Mouse (Mus musculus) spleen, adult 2 months (tissue): Measurements from ENCODE around the gene Pkp3. TPM values are rescaled to one million over a fixed set of nuclear protein-coding genes. Genes with fewer than 3 reads are reported as not detected.

Experiments used
- DNase-seq, 2 experiments: peaks; one replicate each; pipeline versions ENCODE4 v3.0.0 to v3.0.0-alpha.2; 2012 to 2021; ENCODE audit warnings: low spot score in 2 of 2, low read depth in 1 of 2
- H3K27ac ChIP-seq: fragments of 200-500 bp; 2 replicates; pipeline ENCODE4 v1.5.1; 2012; ENCODE audit warnings: low read length, inconsistent platforms; ENCODE audit not compliant: insufficient read depth
- H3K27me3 ChIP-seq: fragments of 200-500 bp; 2 replicates; pipeline ENCODE4 v1.6.1; 2012; ENCODE audit warnings: mild to moderate bottlenecking, moderate library complexity, low read length, inconsistent platforms; ENCODE audit not compliant: control insufficient read depth, insufficient read depth
- H3K36me3 ChIP-seq: fragments of 200-500 bp; 2 replicates; pipeline ENCODE4 v1.6.1; 2012; ENCODE audit warnings: mild to moderate bottlenecking, low read length, inconsistent platforms; ENCODE audit not compliant: control insufficient read depth, insufficient read depth
- H3K4me1 ChIP-seq: fragments of 200-500 bp; 2 replicates; pipeline ENCODE4 v1.6.1; 2011; ENCODE audit warnings: inconsistent platforms; ENCODE audit not compliant: control insufficient read depth, insufficient read depth, insufficient read length
- H3K4me3 ChIP-seq: fragments of 200-500 bp; 2 replicates; pipeline ENCODE4 v1.5.1; 2011; ENCODE audit warnings: mild to moderate bottlenecking, inconsistent platforms; ENCODE audit not compliant: insufficient read depth, insufficient read length; ENCODE audit errors: extremely low read depth
- CTCF ChIP-seq: fragments of 200-500 bp; IDR thresholded peaks from 2 replicates; pipeline ENCODE4 v1.5.1; 2011; ENCODE audit warnings: mild to moderate bottlenecking, inconsistent platforms; ENCODE audit not compliant: insufficient read depth, insufficient read length, insufficient replicate concordance; ENCODE audit errors: extremely low read depth
- POLR2A ChIP-seq: fragments of 200-500 bp; IDR thresholded peaks from 2 replicates; pipeline ENCODE4 v1.6.1; 2011; ENCODE audit warnings: low read depth, low read length, inconsistent platforms
- WGBS: fragments of 180-500 bp; shearing (Covaris S2); methylation state at CpG from one replicate; pipeline ENCODE4 v1.1.7; 2018; 5-methylcytosine and 5-hydroxymethylcytosine counted together
- polyA plus RNA-seq: library from polyadenylated mRNA; depleted of rRNA; stranded (reverse); fragments of >200 nt; gene quantifications from 2 replicates; pipeline ENCODE4 v1.2.3, GENCODE M21; 2012

The Pkp3 gene
- polyA plus RNA-seq, 1 experiment = 30.1 TPM

DNA sequence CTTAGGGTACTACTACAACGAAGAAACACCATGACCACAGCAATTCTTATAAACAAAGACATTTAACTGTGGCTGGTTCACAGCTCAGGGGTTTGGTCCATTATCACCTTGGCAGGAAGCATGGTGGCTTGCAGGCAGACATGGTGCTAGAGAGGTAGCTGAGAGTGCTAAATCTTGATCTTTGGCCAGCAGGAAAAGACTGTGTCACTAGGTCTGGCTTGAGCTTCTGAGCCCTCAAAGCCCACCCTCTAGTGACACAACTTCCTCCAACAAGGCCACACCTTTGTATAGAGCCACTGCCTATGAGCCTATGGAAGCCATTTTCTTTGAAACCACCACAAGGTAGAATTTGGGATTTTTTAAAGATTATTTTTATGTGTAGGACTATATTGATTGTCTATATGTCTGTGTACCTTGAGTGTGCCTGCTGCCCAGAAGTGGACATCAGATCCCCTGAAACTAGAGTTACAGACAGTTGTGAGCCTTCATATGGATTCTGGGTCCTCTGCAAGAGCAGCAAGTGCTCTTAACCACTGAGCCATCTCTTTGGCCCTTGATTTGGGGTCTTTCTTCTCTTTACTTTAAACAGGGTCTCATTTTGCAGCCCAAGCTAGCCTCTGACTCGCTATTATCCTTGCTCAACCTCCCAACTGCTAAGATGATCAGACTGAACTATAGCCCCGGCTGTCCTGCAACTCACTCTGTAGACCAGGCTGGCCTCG is 38.5 kb upstream of the Pkp3 start:
- 93% methylated on average over 4 of the region's 4 CpGs for WGBS
- H3K36me3 ChIP-seq = no peaks in the 10 kb centered on the region
- H3K27me3 ChIP-seq = no peaks in the 10 kb centered on the region
- TF ChIP-seq POLR2A (no peak), CTCF (no peak)
- H3K4me3 ChIP-seq = no peak overlapping the region
- DNase-seq = no peak
- H3K27ac ChIP-seq = no peak overlapping the region
- no peaks in the 10 kb centered on the region for H3K4me1 ChIP-seq

DNA sequence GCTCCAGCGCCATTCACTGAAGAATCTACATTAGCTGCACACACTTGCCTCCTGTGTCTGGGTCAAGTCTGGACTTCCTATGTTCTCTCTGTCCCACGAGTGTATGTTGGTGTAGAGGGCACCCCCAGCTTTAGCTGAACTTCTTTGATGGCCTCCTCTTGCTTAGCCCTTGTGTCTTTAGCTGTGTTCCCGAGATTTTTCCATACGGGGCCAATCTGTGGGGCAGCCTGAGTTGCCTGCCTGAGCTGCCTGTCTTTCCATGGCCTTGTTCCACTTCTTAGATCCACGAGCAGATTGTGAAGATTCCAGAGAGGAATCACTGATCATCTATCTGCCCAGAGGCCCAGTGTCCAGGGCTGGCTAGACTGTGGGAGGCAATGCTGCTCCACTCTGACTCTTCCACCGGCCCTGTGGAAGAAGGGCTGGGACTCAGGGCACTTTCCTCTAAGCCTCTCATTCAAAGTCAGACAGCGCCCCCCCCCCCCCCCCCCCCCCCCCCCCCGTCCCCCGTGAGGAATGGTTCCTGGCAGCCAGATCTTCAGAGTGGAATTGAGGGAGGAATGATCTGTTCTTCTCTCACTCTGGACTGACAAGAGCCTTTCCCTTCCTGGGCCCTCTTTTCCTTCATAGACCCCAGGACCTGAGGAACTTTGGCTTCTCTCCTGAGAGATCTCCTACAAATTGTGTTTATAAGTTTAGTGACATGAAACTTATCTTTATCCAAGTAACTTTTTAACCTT is 37.0 kb upstream of the Pkp3 start:
- no peaks in the 10 kb centered on the region for H3K4me1 ChIP-seq
- no peak overlapping the region for H3K4me3 ChIP-seq
- H3K27me3 ChIP-seq = no peaks in the 10 kb centered on the region
- H3K36me3 ChIP-seq = no peaks in the 10 kb centered on the region
- WGBS = 63% methylated on average over 6 of the region's 9 CpGs
- no peak for DNase-seq
- no peak overlapping the region; the same call in 1 of the 2 replicates for H3K27ac ChIP-seq
- no peak for TF ChIP-seq CTCF
- TF ChIP-seq POLR2A = no peak

DNA sequence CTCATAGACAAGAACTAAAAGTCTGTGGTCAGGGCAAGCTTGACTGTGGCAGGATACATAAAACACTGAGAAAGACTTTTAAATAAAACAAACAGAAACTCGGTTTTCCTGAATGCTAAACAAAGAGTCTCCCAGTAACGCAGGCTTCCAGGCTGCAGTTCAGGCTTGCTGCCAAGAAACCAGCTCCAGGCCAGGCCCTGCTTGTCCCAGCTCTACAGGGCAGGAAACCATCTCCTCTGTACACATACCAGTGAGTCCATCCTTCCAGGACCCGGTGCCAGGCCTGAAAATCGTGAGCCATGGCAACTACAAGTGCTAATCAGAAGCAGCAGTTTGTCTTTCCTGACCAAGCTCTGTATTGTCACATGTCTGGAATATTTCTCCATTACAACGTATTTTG is 36.4 kb upstream of the Pkp3 start:
- TF ChIP-seq CTCF = no peak
- no peak for TF ChIP-seq POLR2A
- Histone ChIP-seq H3K36me3 (no peaks in the 10 kb centered on the region), H3K27ac (no peak overlapping the region), H3K4me1 (no peaks in the 10 kb centered on the region), H3K4me3 (no peak overlapping the region), H3K27me3 (no peaks in the 10 kb centered on the region)
- whole genome bisulfite sequencing = 33% methylated on average over 5 of the region's 5 CpGs
- no peak for DNase-seq

DNA sequence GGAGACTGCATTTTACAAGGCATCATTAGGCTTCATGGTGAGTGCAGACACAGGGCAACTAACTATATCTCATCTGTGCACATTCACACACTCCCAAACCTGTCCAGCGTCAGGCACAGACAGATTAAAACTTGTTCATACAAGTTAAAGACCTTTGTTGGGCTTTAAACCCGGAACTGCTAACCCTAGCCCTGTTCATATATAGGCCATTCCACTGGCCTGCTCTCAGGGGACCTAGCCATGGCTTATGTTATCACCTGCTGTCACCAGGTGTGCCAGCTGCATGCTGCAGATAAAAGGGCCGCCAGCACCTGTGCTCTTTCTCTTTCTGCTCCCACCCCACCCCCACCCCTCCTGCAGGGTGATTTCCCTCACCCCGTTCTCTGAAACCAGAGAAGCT is 35.5 kb upstream of the Pkp3 start:
- no peaks in the 10 kb centered on the region for H3K36me3 ChIP-seq
- 56% methylated on average over 4 of the region's 4 CpGs for WGBS
- no peak overlapping the region for H3K27ac ChIP-seq
- DNase-seq = no peak
- H3K27me3 ChIP-seq = no peaks in the 10 kb centered on the region
- peaks cover 5% of the 10 kb centered on the region; the same call in 1 of the 2 replicates for H3K4me1 ChIP-seq
- H3K4me3 ChIP-seq = no peak overlapping the region
- TF ChIP-seq CTCF (no peak), POLR2A (no peak)

DNA sequence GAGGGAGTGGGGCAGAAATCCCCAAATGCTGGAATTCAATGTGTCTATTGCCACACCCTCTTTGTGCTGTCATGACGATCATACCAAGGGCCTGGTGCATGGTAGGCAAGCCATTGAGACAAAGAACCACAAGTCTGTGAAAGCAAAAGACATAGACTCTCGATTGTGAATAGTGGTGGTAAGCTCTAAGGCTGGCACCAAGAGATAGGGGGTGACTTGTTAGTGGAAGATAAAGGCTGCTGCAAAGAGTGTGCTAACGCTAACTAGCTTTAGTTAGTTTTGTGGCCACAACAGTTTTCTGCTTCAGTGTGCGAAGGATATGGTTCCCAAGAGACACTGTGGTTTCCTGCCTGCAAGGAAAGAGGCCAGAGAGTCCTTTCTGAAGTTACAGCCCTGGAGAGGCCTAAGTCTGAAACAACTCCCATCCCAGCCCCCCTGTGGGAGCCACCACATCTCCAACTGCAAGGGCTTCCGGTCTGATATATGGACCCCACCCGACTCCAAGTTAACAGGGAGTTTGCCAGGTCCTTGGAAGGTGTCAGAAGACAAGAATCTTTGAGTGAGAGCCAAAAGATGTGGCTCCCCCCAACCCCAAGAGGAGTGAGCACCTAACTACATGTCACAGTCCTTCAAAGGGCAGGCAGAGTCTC is 31.0 kb upstream of the Pkp3 start:
- Histone ChIP-seq H3K27ac (peak overlapping the region; percentile 59), H3K27me3 (no peaks in the 10 kb centered on the region), H3K4me3 (no peak overlapping the region), H3K4me1 (peaks cover 13% of the 10 kb centered on the region; the same call in 1 of the 2 replicates), H3K36me3 (no peaks in the 10 kb centered on the region)
- 10% methylated on average over 6 of the region's 6 CpGs for WGBS
- no peak for DNase-seq
- TF ChIP-seq CTCF (no peak), POLR2A (no peak)

DNA sequence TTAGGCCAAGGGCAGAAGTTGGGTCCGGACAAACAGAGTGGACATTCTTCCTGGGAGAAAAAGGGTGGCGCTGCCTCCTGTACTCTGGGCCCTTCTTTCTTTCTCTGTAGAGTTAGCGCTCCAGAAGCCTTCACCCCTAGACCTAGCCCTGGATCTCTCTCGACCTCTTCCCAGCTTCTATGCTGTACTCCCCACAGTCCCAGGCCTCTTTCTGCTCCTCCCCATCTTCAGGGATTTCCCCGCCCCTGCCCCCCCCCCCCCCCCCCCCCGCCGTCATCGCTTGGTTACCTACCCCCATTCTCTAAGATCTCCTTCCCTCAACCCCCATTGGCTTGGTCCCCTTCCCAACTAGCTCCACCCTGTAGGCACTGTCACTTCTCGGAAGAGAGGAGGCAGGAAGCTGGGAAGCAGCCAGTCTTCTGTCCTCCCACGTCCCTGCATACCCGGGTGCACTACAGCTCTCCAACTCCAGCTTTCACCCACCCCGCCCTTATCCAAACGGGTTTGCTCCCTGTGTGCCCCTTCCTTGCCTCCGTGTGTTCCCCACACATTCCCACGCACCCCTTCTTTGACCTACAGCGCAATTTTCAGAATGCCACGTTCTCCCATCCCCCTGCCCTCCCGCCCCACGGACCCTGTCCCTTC is 30.3 kb upstream of the Pkp3 start:
- Histone ChIP-seq H3K36me3 (no peaks in the 10 kb centered on the region), H3K4me3 (peak overlapping the region; percentile 19; the same call in 1 of the 2 replicates), H3K27ac (peak overlapping the region; percentile 59), H3K4me1 (peaks cover 13% of the 10 kb centered on the region; the same call in 1 of the 2 replicates), H3K27me3 (no peaks in the 10 kb centered on the region)
- 17% methylated on average over 15 of the region's 19 CpGs for WGBS
- no peak for DNase-seq
- TF ChIP-seq CTCF (no peak), POLR2A (no peak)
